Mouse (Mus musculus) spleen, postnatal 0 days (tissue): ENCODE measurements around the gene Vmn1r171. TPM values are rescaled to one million over a fixed set of nuclear protein-coding genes. Genes with fewer than 3 reads are reported as not detected.

Experiments used
- polyA plus RNA-seq: library from polyadenylated mRNA; unstranded; fragments of >200 nt; fragmentation: Nextera tagmentation; extraction: Ambion mirVana; gene quantifications from 2 replicates; pipeline ENCODE4 v1.2.1, GENCODE M21; 2015

Gene Vmn1r171
- polyA plus RNA-seq, result not detected in 2 replicates

GRCm38 (mm10) chr7:23630422-23630821, at the start of gene Vmn1r171:
Gene Vmn1r171, plus strand, starts transcription at chr7:23630722.

GRCm38 (mm10) chr7:23605875-23606274, 24.6 kb upstream of the Vmn1r171 start, which contains the start of gene Vmn1r170:
Gene Vmn1r170, plus strand, starts transcription at chr7:23606175.

GRCm38 (mm10) chr7:23658016-23658415, 27.5 kb downstream of the Vmn1r171 start, which contains the start of gene Vmn1r172:
Gene Vmn1r172, plus strand, starts transcription at chr7:23658316.

Other genes starting within 250 kb of the Vmn1r171 start
- gene Nlrp5, start 244.8 kb upstream of the Vmn1r171 start, polyA plus RNA-seq, result not detected in 2 replicates
- not detected in 2 replicates for gene Vmn1r167, start 123.5 kb upstream of the Vmn1r171 start, polyA plus RNA-seq
- gene Vmn1r168, start 91.0 kb upstream of the Vmn1r171 start, polyA plus RNA-seq, result not detected in 2 replicates
- not detected in 2 replicates for gene Vmn1r169, start 55.2 kb upstream of the Vmn1r171 start, polyA plus RNA-seq
- not detected in 2 replicates for gene Vmn1r170, start 24.5 kb upstream of the Vmn1r171 start, polyA plus RNA-seq
- gene Vmn1r172, start 27.6 kb downstream of the Vmn1r171 start, polyA plus RNA-seq, result not detected in 2 replicates
- not detected in 2 replicates for gene Vmn1r173, start 70.0 kb downstream of the Vmn1r171 start, polyA plus RNA-seq
- gene Vmn1r174, start 121.5 kb downstream of the Vmn1r171 start, polyA plus RNA-seq, result not detected in 2 replicates
- gene Vmn1r175, start 179.9 kb downstream of the Vmn1r171 start, polyA plus RNA-seq, result not detected in 2 replicates
- gene Vmn1r176, start 206.7 kb downstream of the Vmn1r171 start, polyA plus RNA-seq, result not detected in 2 replicates
- not detected in 2 replicates for gene Vmn1r177, start 235.7 kb downstream of the Vmn1r171 start, polyA plus RNA-seq